Mouse (Mus musculus) cerebellum, adult 11-12 months (tissue): ENCODE results near the gene Nudt5.
"Not testable (repeated sequence)": the region's sequence is repeated elsewhere in the genome, so short reads cannot be mapped to it uniquely, and the experiment has no call there.

Experiments used
- DNase-seq: peaks from one replicate; pipeline ENCODE4 v3.0.0; 2022

Gene Nudt5

DNA sequence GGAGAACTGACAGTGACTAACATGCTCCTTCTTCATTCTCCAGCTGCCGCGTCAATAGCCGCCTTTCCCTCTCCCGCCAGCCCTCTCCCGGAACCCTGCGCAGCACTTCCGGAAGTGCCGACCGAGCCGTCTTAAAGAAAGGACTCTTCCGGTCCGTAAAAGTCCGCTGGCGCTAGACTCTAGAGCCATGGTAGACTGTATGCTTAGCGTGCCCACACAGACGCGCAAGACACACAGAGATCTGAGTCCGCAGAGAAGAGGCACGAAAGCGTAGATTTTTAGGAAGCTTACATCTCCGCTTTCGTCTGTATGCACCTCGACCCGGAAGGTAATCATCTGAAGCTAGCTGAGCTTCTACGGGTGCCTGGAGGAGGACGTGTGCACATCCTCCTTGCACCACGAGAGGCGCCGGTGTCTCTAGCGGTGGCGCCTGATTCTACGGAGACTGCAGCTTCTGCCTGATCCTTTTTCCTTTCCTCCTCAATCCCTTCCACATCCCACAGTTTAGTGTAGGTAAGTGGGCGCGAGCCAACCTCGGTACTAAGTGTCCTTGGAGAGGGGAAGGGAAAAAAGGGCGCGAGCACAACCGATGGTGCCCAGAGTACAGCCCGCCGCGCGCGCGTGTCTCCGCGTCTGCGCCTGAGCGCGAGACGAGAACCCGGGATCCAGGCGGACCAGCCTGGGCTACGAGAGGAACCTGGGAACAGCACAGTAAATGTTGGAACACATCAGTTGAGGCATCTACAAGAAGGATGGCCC, at the start of gene Nudt5, which contains the start of gene Cdc123:
TSS of gene Nudt5 (plus strand) at position 147 of the 759 bp plus-strand sequence.
TSS of gene Cdc123 (minus strand) at position 292 of the 759 bp plus-strand sequence.
- DNase-seq, result peak; percentile 91

GRCm38 (mm10) chr2:5797816-5798672, 46.8 kb upstream of the Nudt5 start:
- DNase-seq, result no peak

DNA sequence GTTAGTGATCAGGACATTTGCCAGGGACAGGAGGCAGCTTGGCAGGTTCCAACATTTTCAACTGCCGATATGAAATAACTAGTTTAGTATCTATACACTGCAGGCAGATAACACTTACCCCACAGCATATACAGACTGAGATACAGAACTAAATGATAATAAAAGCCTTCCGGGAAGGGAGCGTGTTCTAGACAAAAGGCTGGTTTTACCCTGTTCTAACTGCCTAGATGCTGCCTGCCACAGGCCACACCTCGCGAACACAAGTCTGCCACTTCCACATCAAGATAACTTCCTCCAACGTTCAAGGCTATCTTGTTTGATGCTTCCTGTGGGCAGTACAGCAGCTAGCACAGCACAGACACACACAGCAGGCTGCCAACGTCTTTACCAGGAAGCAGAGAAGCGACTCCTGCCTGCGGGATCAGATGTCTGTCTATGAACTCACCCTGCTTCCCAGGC, 43.6 kb upstream of the Nudt5 start:
- DNase-seq, result no peak

GRCm38 (mm10) chr2:5801927-5802590, 42.8 kb upstream of the Nudt5 start:
- no peak for DNase-seq

GRCm38 (mm10) chr2:5804440-5805045, 40.3 kb upstream of the Nudt5 start:
- no peak for DNase-seq

- no peak for DNase-seq
Observed at GRCm38 (mm10) chr2:5805228-5805627, 39.6 kb upstream of the Nudt5 start.

- DNase-seq, result not testable (repeated sequence)
Observed at GRCm38 (mm10) chr2:5806201-5806600, 38.6 kb upstream of the Nudt5 start.

GRCm38 (mm10) chr2:5810036-5810718, 34.6 kb upstream of the Nudt5 start:
- DNase-seq, result no peak

DNA sequence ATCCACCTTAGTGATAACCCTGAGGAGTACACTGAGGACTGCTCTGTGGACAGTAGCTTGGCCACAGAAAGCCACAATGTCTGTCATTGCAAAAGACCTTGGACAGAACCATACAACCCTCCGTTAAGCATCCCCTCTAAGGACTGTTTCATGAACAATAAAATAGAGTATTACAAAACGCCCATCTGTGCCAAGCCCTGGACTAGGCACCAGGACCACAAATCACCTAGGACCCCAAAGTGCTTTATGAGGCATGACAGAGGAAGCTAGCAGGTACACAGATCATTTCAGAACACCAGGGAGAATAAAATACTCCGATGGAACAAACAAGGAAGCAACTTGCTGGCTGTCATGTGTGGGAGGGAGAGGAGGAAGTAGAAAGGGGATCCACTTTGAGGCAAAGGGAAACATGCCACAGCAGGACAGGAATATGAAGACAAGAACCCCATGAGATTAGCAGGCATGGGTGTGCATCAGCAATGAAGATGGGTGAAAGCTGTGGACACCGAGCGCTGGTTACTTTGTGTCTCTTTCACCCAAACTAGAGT, 33.5 kb upstream of the Nudt5 start:
- DNase-seq, result no peak

GRCm38 (mm10) chr2:5821264-5821663, 23.6 kb upstream of the Nudt5 start:
- DNase-seq, result no peak

DNA sequence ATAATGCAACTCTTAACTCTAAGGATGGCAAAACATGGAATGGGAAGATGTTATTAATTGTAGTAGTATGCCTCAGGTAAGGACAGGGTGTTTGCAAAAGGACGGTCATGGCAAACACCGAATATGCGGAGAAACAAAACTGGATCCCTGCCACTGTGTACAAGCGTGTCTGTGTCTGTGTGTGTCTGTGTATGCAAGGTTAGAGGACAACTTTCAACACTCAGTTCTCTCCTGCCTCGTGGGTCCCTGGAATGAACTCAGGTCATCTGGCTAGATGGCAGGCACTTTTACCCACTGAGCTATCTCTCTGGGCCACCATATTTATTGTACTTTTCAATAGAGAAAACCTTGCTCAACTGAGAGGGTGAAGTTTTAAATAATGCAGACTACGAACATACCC, 22.4 kb upstream of the Nudt5 start:
- DNase-seq, result no peak

DNA sequence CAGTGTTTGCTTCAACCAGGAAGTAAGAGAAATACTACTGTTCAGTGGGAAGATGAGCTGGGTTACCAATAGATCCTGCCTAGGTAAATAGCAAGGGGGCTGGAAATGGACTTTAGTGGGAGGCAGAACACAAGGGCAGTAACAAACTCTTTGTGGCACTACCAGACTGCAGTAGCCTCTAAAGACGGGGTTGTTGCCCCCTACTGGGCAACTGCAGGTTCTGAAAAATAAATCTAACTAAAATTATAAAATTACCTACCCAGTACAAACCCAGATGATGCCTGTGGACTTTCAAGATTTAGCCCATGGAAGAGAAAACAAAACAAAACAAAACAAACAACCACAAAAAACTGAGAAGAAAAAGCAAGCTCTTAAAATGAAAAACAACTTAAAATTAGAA, 20.6 kb upstream of the Nudt5 start:
- DNase-seq, result no peak

- DNase-seq, result no peak
Observed at GRCm38 (mm10) chr2:5824685-5825084, 20.1 kb upstream of the Nudt5 start.

GRCm38 (mm10) chr2:5825265-5825913, 19.4 kb upstream of the Nudt5 start:
- no peak for DNase-seq

DNA sequence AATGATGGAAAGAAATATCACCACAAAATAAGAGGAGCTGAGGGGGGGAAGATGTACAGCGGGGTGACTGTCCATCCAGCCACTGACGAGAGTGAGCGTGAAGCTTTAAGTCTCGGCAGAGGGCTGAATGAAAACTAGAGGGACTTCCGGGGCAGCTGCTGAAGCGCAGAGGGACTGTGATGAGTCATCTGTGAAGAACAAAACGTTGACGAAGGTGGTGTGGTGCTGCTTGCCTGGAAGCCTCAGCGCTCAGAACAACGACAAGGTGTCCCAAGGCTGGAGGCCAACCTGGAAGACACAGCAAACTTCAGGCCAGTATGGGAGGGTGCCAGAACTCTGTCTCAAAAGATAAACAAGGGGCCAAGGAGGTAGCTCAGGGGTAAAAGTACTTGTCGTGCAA, 4.0 kb upstream of the Nudt5 start:
- DNase-seq, result no peak

DNA sequence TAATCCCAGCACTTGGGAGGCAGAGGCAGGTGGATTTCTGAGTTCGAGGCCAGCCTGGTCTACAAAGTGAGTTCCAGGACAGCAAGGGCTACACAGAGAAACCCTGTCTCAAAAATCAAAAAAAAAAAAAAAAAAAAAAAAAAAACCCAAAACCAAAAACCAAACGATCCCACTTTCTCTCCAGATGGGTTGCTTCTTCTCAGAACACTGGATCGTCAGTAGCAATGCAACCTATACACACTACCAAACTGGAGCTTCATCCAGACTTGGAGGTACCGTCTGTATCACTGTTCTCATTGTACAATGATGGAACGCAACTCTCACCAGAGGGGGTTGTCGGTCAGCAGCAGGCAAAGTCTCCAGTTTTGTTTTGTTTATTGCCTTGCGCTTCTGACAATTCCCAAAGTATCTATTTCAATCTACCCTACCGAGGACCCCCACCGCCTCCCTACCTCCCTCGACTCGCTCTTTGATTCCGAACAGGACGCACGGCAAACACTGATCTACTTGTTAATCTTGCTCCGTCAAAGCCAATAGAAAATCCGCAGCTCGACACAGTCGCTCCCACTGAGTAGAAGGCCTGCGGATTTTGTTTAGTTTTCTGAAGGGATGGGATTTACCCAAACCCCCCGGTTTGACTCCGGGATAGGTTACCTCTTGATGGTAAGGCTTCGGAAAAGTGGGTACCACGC, 492 bp upstream of the Nudt5 start:
- no peak for DNase-seq

GRCm38 (mm10) chr2:5845826-5846225, 1.0 kb downstream of the Nudt5 start:
- DNase-seq, result no peak

GRCm38 (mm10) chr2:5851116-5851515, 6.3 kb downstream of the Nudt5 start:
- no peak for DNase-seq

- DNase-seq, result no peak
Observed at GRCm38 (mm10) chr2:5851866-5852265, 7.0 kb downstream of the Nudt5 start.

DNA sequence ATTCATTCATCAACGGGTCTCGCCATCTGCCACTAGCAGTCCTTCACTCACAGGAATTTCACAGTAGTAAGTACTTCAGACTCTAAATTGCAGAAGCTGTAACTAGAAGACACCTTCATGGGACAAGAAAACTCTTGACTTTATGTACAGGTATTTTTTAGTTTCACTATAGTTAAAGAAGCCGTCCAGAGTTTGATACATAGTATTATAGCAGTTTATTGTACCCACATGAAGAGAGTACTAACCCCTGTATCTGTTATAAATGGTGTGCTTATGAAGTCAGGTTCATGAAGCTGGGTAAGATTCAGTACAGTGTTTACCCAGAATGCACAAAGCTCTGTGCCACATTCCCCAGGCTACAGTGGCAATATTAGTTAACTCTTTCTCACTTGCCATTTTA, 18.0 kb downstream of the Nudt5 start, which contains the start of gene Gm13199:
TSS of gene Gm13199 (minus strand) at position 101 of the 400 bp plus-strand sequence.
- no peak for DNase-seq

GRCm38 (mm10) chr2:5867681-5868080, 22.9 kb downstream of the Nudt5 start:
- DNase-seq, result no peak
